Mouse (Mus musculus): ENCODE measurements at regions not wholly inside any gene's neighbourhood (a gene's known extent, or its start where the extent isn't known, plus 50 kb on each side); places are given as distances from the start of the nearest gene placed in this dataset.

GRCm38 (mm10) chr10:23449860-23450646, 99.5 kb upstream of the Eya4 start:
- TF ChIP-seq CTCF (IDR thresholded peaks at IDR 0.05; ENCODE audit: low read depth, low read length) = no peak
- no peak for TF ChIP-seq TAL1 (conservative IDR thresholded peaks at IDR 0.05; ENCODE audit: low read depth, low read length)
- no peak for TF ChIP-seq GATA1 (IDR thresholded peaks at IDR 0.05; ENCODE audit: borderline replicate concordance, low read length)
